Mouse (Mus musculus) gastrocnemius, postnatal 4 days (tissue): Measurements from ENCODE around the gene Iqsec1. TPM values are rescaled to one million over a fixed set of nuclear protein-coding genes. Genes with fewer than 3 reads are reported as not detected.
A peak's percentile ranks its signal among the peaks of the same experiment; 100 is the strongest.

Source experiments
- DNase-seq, 2 experiments: peaks; one replicate each; pipeline ENCODE4 v3.0.0; 2021 to 2022; ENCODE audit warnings: low spot score in 2 of 2, mixed read lengths in 2 of 2
- total RNA-seq, 2 experiments: library from RNA; stranded (reverse); gene quantifications; 2 replicates each; pipeline ENCODE4 v1.2.3; 2021

Iqsec1 gene
- total RNA-seq, 2 experiments from 2014 or later: 84.0 to 106 TPM

GRCm38 (mm10) chr6:90787036-90787435 lies 201.4 kb downstream of the Iqsec1 start:
- no peak for DNase-seq

- DNase-seq: no peak
These were observed 201.9 kb downstream of the Iqsec1 start for GRCm38 (mm10) chr6:90786589-90786988.

GRCm38 (mm10) chr6:90783945-90784344 lies 204.5 kb downstream of the Iqsec1 start:
- no peak for DNase-seq

- no peak for DNase-seq
These were observed 205.3 kb downstream of the Iqsec1 start for GRCm38 (mm10) chr6:90783176-90783575.

GRCm38 (mm10) chr6:90781921-90782770 lies 206.3 kb downstream of the Iqsec1 start:
- DNase-seq: peak in 1 of 2 experiments; percentile 42

- no peak for DNase-seq
These were observed 208.0 kb downstream of the Iqsec1 start for GRCm38 (mm10) chr6:90780532-90780931.

GRCm38 (mm10) chr6:90778841-90779240 lies 209.6 kb downstream of the Iqsec1 start:
- no peak for DNase-seq

GRCm38 (mm10) chr6:90777302-90777701 lies 211.2 kb downstream of the Iqsec1 start:
- no peak for DNase-seq

GRCm38 (mm10) chr6:90775606-90776005 lies 212.9 kb downstream of the Iqsec1 start:
- DNase-seq: no peak

- peak in 1 of 2 experiments; percentile 50 for DNase-seq
These were observed 214.7 kb downstream of the Iqsec1 start for GRCm38 (mm10) chr6:90773811-90774233.

GRCm38 (mm10) chr6:90772120-90772519 lies 216.4 kb downstream of the Iqsec1 start:
- no peak for DNase-seq

- DNase-seq: no peak
These were observed 220.0 kb downstream of the Iqsec1 start for GRCm38 (mm10) chr6:90768526-90768925.

GRCm38 (mm10) chr6:90767874-90768273 lies 220.6 kb downstream of the Iqsec1 start:
- no peak for DNase-seq

GRCm38 (mm10) chr6:90764753-90765152 lies 223.7 kb downstream of the Iqsec1 start:
- DNase-seq: peak in 1 of 2 experiments; percentile 51

GRCm38 (mm10) chr6:90763959-90764591 lies 224.4 kb downstream of the Iqsec1 start:
- DNase-seq: peak; percentile 92 to 95

- DNase-seq: no peak
These were observed 225.2 kb downstream of the Iqsec1 start for GRCm38 (mm10) chr6:90763295-90763694.

- peak in 1 of 2 experiments; percentile 32 for DNase-seq
These were observed 226.3 kb downstream of the Iqsec1 start for GRCm38 (mm10) chr6:90762120-90762736.

- peak; percentile 53 to 67 for DNase-seq
These were observed 227.0 kb downstream of the Iqsec1 start for GRCm38 (mm10) chr6:90761301-90762056.

GRCm38 (mm10) chr6:90760886-90761285 lies 227.6 kb downstream of the Iqsec1 start:
- DNase-seq: no peak

- DNase-seq: no peak
These were observed 228.7 kb downstream of the Iqsec1 start for GRCm38 (mm10) chr6:90759754-90760153.

- DNase-seq: no peak
These were observed 230.3 kb downstream of the Iqsec1 start for GRCm38 (mm10) chr6:90758155-90758554.
